Mouse (Mus musculus): ENCODE measurements around the gene Smco2.

DNA sequence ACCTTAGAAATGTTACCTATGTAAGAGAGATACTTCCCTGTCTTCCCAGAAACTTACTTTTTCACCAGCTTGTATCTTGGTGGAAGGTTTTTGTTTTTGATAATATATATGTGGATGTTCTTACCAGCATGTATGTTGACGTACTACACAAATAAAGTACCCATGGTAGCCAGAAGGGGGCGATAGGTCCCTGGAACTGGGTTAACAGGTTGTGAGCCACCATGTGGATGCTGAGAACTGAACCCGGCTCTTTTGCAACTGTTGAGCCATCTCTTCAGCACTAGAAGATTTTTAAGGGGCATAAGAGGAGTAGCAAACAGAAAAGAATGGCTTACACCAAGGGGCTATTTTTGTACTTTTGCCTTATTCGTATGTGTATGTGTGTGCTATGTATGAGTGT, 15.8 kb downstream of the Smco2 start:
- TF ChIP-seq TBP (IDR thresholded peaks at IDR 0.05; ENCODE audit: low read depth, low read length) (no peak), CTCF (IDR thresholded peaks at IDR 0.05 in 2 of 3, conservative IDR thresholded peaks at IDR 0.05 in 1 of 3; ENCODE audit: control insufficient read depth in 1 of 3, insufficient read depth in 1 of 3, low read depth in 2 of 3, low read length in 3 of 3, poor library complexity in 1 of 3, severe bottlenecking in 1 of 3) (peak; percentile 67 to 83 (median 68)), HCFC1 (IDR thresholded peaks at IDR 0.05; ENCODE audit: low read depth, low read length) (no peak), MAFK (IDR thresholded peaks at IDR 0.05; ENCODE audit: borderline replicate concordance, low read depth, low read length) (no peak), POLR2A (IDR thresholded peaks at IDR 0.05; ENCODE audit: control insufficient read depth in 1 of 2, insufficient read depth in 1 of 2, low read depth in 1 of 2, low read length in 2 of 2, poor library complexity in 1 of 2) (no peak), TAL1 (IDR thresholded peaks at IDR 0.05; ENCODE audit: low read length) (no peak), USF1 (IDR thresholded peaks at IDR 0.05; ENCODE audit: low read depth, low read length) (no peak), ELF1 (IDR thresholded peaks at IDR 0.05; ENCODE audit: low read depth, low read length) (no peak), MXI1 (IDR thresholded peaks at IDR 0.05; ENCODE audit: low read depth, low read length) (no peak)
